Mouse (Mus musculus) testis, adult 2 months (tissue): ENCODE measurements around the gene Cfap45. TPM values are rescaled to one million over a fixed set of nuclear protein-coding genes. Genes with fewer than 3 reads are reported as not detected.

Experiments used
- H3K27ac ChIP-seq: fragments of 200-500 bp; 2 replicates; pipeline ENCODE4 v1.5.1; 2012; ENCODE audit warnings: low read depth, low read length; ENCODE audit not compliant: control insufficient read depth, insufficient read depth
- H3K27me3 ChIP-seq: fragments of 200-500 bp; 2 replicates; pipeline ENCODE4 v1.6.1; 2012; ENCODE audit warnings: mild to moderate bottlenecking, low read length, moderate library complexity; ENCODE audit not compliant: control insufficient read depth, insufficient read depth
- H3K36me3 ChIP-seq: fragments of 200-500 bp; 2 replicates; pipeline ENCODE4 v1.6.1; 2012; ENCODE audit warnings: mild to moderate bottlenecking, low read length; ENCODE audit not compliant: control insufficient read depth, insufficient read depth
- H3K4me1 ChIP-seq: fragments of 200-500 bp; 2 replicates; pipeline ENCODE4 v1.6.1; 2012; ENCODE audit warnings: low read length; ENCODE audit not compliant: control insufficient read depth, insufficient read depth
- H3K4me3 ChIP-seq: fragments of 200-500 bp; 2 replicates; pipeline ENCODE4 v1.5.1; 2012; ENCODE audit warnings: low read depth, mild to moderate bottlenecking, low read length, moderate library complexity, mixed read lengths; ENCODE audit not compliant: control insufficient read depth
- CTCF ChIP-seq: fragments of 200-500 bp; IDR thresholded peaks from 2 replicates; pipeline ENCODE4 v1.5.1; 2012; ENCODE audit warnings: low read depth, mild to moderate bottlenecking, inconsistent platforms, low read length, moderate library complexity; ENCODE audit not compliant: control insufficient read depth, insufficient read depth, insufficient replicate concordance
- POLR2A ChIP-seq: fragments of 200-500 bp; IDR thresholded peaks from 2 replicates; pipeline ENCODE4 v1.6.1; 2012; ENCODE audit warnings: low read depth, mild to moderate bottlenecking, inconsistent platforms, low read length, moderate library complexity; ENCODE audit not compliant: control insufficient read depth
- polyA plus RNA-seq: library from polyadenylated mRNA; depleted of rRNA; stranded (reverse); fragments of >200 nt; gene quantifications from 2 replicates; pipeline ENCODE4 v1.2.3, GENCODE M21; 2012

Gene Cfap45
- polyA plus RNA-seq, 1 experiment, result 305 TPM

GRCm38 (mm10) chr1:172503111-172503997 is 17.2 kb upstream of the Cfap45 start:
- TF ChIP-seq CTCF (no peak), POLR2A (no peak)
- no peaks in the 10 kb centered on the region for H3K27me3 ChIP-seq
- no peak overlapping the region for H3K27ac ChIP-seq
- peaks cover 20% of the 10 kb centered on the region for H3K4me1 ChIP-seq
- no peak overlapping the region for H3K4me3 ChIP-seq
- no peaks in the 10 kb centered on the region for H3K36me3 ChIP-seq

- Histone ChIP-seq H3K4me1 (peaks cover 20% of the 10 kb centered on the region), H3K27ac (no peak overlapping the region), H3K27me3 (no peaks in the 10 kb centered on the region)
Measured at GRCm38 (mm10) chr1:172504756-172505155, 15.8 kb upstream of the Cfap45 start.

GRCm38 (mm10) chr1:172507001-172507400 is 13.6 kb upstream of the Cfap45 start:
- no peak overlapping the region for H3K27ac ChIP-seq
- no peaks in the 10 kb centered on the region for H3K36me3 ChIP-seq
- H3K4me1 ChIP-seq, result peaks cover 7% of the 10 kb centered on the region
- no peaks in the 10 kb centered on the region for H3K27me3 ChIP-seq
- H3K4me3 ChIP-seq, result no peak overlapping the region
- TF ChIP-seq CTCF (no peak), POLR2A (no peak)

More at GRCm38 (mm10) chr1:172504756-172505155, 15.8 kb upstream of the Cfap45 start:
- TF ChIP-seq POLR2A (no peak), CTCF (no peak)
- Histone ChIP-seq H3K4me3 (no peak overlapping the region), H3K36me3 (no peaks in the 10 kb centered on the region)

GRCm38 (mm10) chr1:172507701-172508100 is 12.9 kb upstream of the Cfap45 start:
- peaks cover 5% of the 10 kb centered on the region for H3K4me1 ChIP-seq
- H3K27ac ChIP-seq, result no peak overlapping the region
- TF ChIP-seq CTCF, result no peak
- no peak for TF ChIP-seq POLR2A

GRCm38 (mm10) chr1:172508172-172508571 is 12.4 kb upstream of the Cfap45 start:
- Histone ChIP-seq H3K4me1 (peaks cover 7% of the 10 kb centered on the region), H3K36me3 (no peaks in the 10 kb centered on the region), H3K4me3 (no peak overlapping the region), H3K27me3 (no peaks in the 10 kb centered on the region), H3K27ac (no peak overlapping the region)
- TF ChIP-seq POLR2A, result no peak
- no peak for TF ChIP-seq CTCF

More at GRCm38 (mm10) chr1:172507701-172508100, 12.9 kb upstream of the Cfap45 start:
- no peak overlapping the region for H3K4me3 ChIP-seq
- no peaks in the 10 kb centered on the region for H3K36me3 ChIP-seq
- H3K27me3 ChIP-seq, result no peaks in the 10 kb centered on the region

- TF ChIP-seq POLR2A, result no peak
- TF ChIP-seq CTCF, result no peak
- H3K4me3 ChIP-seq, result no peak overlapping the region
- no peaks in the 10 kb centered on the region for H3K27me3 ChIP-seq
- no peak overlapping the region for H3K27ac ChIP-seq
- peaks cover 15% of the 10 kb centered on the region for H3K4me1 ChIP-seq
- H3K36me3 ChIP-seq, result no peaks in the 10 kb centered on the region
Measured at GRCm38 (mm10) chr1:172509235-172509634, 11.4 kb upstream of the Cfap45 start.

GRCm38 (mm10) chr1:172509983-172510382 is 10.6 kb upstream of the Cfap45 start:
- no peak for TF ChIP-seq CTCF
- no peak for TF ChIP-seq POLR2A
- Histone ChIP-seq H3K27ac (no peak overlapping the region), H3K4me1 (peaks cover 16% of the 10 kb centered on the region), H3K27me3 (no peaks in the 10 kb centered on the region), H3K4me3 (no peak overlapping the region), H3K36me3 (no peaks in the 10 kb centered on the region)

GRCm38 (mm10) chr1:172510421-172510972 is 10.1 kb upstream of the Cfap45 start:
- Histone ChIP-seq H3K4me1 (peaks cover 16% of the 10 kb centered on the region), H3K27ac (no peak overlapping the region), H3K36me3 (no peaks in the 10 kb centered on the region), H3K27me3 (no peaks in the 10 kb centered on the region), H3K4me3 (no peak overlapping the region)
- no peak for TF ChIP-seq POLR2A
- no peak for TF ChIP-seq CTCF
